Mouse (Mus musculus): ENCODE measurements at regions not wholly inside any gene's neighbourhood (a gene's known extent, or its start where the extent isn't known, plus 50 kb on each side); places are given as distances from the start of the nearest gene placed in this dataset.

GRCm38 (mm10) chr3:148429012-148429865 is 561.1 kb downstream of the Adgrl2 start:
- no peak overlapping the region for H3K4me3 ChIP-seq (ENCODE audit: low read depth, low read length)
- 56% methylated on average over 10 of the region's 10 CpGs for WGBS
- ATAC-seq (ENCODE audit: low read depth) = peak; percentile 68; the same call in 1 of the 2 replicates
- no peak overlapping the region for H3K9ac ChIP-seq (ENCODE audit: low read depth, low read length)
- no peak overlapping the region for H3K27ac ChIP-seq (replicated peaks; ENCODE audit: low read depth, low read length)
- no peaks in the 10 kb centered on the region for H3K27me3 ChIP-seq (replicated peaks; ENCODE audit: control insufficient read depth, insufficient read depth, low read length)
- H3K4me1 ChIP-seq (ENCODE audit: control insufficient read depth, insufficient read depth, low read length) = no peaks in the 10 kb centered on the region; the same call in 1 of the 2 replicates
- no peaks in the 10 kb centered on the region for H3K36me3 ChIP-seq (ENCODE audit: control insufficient read depth, insufficient read depth, low read length)
- no peaks in the 10 kb centered on the region for H3K9me3 ChIP-seq (ENCODE audit: control insufficient read depth, low read length)
- DNase-seq (ENCODE audit: low spot score) = peak; percentile 77
- no peak overlapping the region for H3K4me2 ChIP-seq (ENCODE audit: low read depth, low read length)

GRCm38 (mm10) chr3:148424089-148424488 is 566.3 kb downstream of the Adgrl2 start:
- Histone ChIP-seq H3K9me3 (ENCODE audit: control insufficient read depth, low read length) (no peaks in the 10 kb centered on the region), H3K36me3 (ENCODE audit: control insufficient read depth, insufficient read depth, low read length) (no peaks in the 10 kb centered on the region), H3K27me3 (replicated peaks; ENCODE audit: control insufficient read depth, insufficient read depth, low read length) (no peaks in the 10 kb centered on the region; the same call in 1 of the 2 replicates), H3K4me3 (ENCODE audit: low read depth, low read length) (no peak overlapping the region), H3K4me2 (ENCODE audit: low read depth, low read length) (no peak overlapping the region), H3K4me1 (ENCODE audit: control insufficient read depth, insufficient read depth, low read length) (no peaks in the 10 kb centered on the region), H3K9ac (ENCODE audit: low read depth, low read length) (no peak overlapping the region), H3K27ac (replicated peaks; ENCODE audit: low read depth, low read length) (no peak overlapping the region)
- 88% methylated on average over 4 of the region's 4 CpGs for WGBS
- no peak for ATAC-seq (ENCODE audit: low read depth)
- DNase-seq (ENCODE audit: low spot score) = no peak

DNA sequence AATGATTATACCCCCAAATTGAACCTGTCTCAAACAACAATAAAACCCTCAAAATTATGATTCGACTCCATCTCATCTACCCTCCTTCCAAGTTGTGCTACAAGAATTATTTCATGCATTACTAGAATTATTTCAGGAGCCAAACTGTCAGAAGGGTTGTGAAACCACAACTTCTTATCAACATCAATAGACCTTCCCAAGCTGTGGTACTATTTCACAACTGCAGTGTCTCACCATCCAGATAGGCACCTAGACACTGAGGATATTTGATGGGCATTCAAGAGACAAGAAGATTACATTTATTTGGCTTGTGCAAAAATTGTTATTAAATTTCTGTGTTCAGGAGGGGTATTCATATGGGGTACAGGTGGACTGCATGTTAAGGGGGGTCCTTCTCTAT is 567.0 kb downstream of the Adgrl2 start:
- no peaks in the 10 kb centered on the region for H3K9me3 ChIP-seq (ENCODE audit: control insufficient read depth, low read length)
- no peak overlapping the region for H3K27ac ChIP-seq (replicated peaks; ENCODE audit: low read depth, low read length)
- H3K9ac ChIP-seq (ENCODE audit: low read depth, low read length) = no peak overlapping the region
- 98% methylated on average over 1 of the region's 1 CpGs for WGBS
- H3K4me2 ChIP-seq (ENCODE audit: low read depth, low read length) = no peak overlapping the region
- no peak overlapping the region for H3K4me3 ChIP-seq (ENCODE audit: low read depth, low read length)
- no peaks in the 10 kb centered on the region for H3K36me3 ChIP-seq (ENCODE audit: control insufficient read depth, insufficient read depth, low read length)
- DNase-seq (ENCODE audit: low spot score) (no peak), ATAC-seq (ENCODE audit: low read depth) (no peak)
- no peaks in the 10 kb centered on the region; the same call in 1 of the 2 replicates for H3K27me3 ChIP-seq (replicated peaks; ENCODE audit: control insufficient read depth, insufficient read depth, low read length)
- no peaks in the 10 kb centered on the region for H3K4me1 ChIP-seq (ENCODE audit: control insufficient read depth, insufficient read depth, low read length)

GRCm38 (mm10) chr3:148422720-148423119 is 567.6 kb downstream of the Adgrl2 start:
- 47% methylated on average over 3 of the region's 3 CpGs for WGBS
- H3K9me3 ChIP-seq (ENCODE audit: control insufficient read depth, low read length) = no peaks in the 10 kb centered on the region
- no peaks in the 10 kb centered on the region; the same call in 1 of the 2 replicates for H3K27me3 ChIP-seq (replicated peaks; ENCODE audit: control insufficient read depth, insufficient read depth, low read length)
- no peaks in the 10 kb centered on the region for H3K36me3 ChIP-seq (ENCODE audit: control insufficient read depth, insufficient read depth, low read length)
- H3K4me1 ChIP-seq (ENCODE audit: control insufficient read depth, insufficient read depth, low read length) = no peaks in the 10 kb centered on the region
- H3K4me2 ChIP-seq (ENCODE audit: low read depth, low read length) = no peak overlapping the region
- no peak for DNase-seq (ENCODE audit: low spot score)
- no peak overlapping the region for H3K9ac ChIP-seq (ENCODE audit: low read depth, low read length)
- no peak for ATAC-seq (ENCODE audit: low read depth)
- H3K4me3 ChIP-seq (ENCODE audit: low read depth, low read length) = no peak overlapping the region
- H3K27ac ChIP-seq (replicated peaks; ENCODE audit: low read depth, low read length) = no peak overlapping the region

GRCm38 (mm10) chr3:148422205-148422604 is 568.1 kb downstream of the Adgrl2 start:
- Histone ChIP-seq H3K27ac (replicated peaks; ENCODE audit: low read depth, low read length) (no peak overlapping the region), H3K4me3 (ENCODE audit: low read depth, low read length) (no peak overlapping the region), H3K27me3 (replicated peaks; ENCODE audit: control insufficient read depth, insufficient read depth, low read length) (no peaks in the 10 kb centered on the region; the same call in 1 of the 2 replicates), H3K4me2 (ENCODE audit: low read depth, low read length) (no peak overlapping the region), H3K36me3 (ENCODE audit: control insufficient read depth, insufficient read depth, low read length) (no peaks in the 10 kb centered on the region), H3K9me3 (ENCODE audit: control insufficient read depth, low read length) (no peaks in the 10 kb centered on the region), H3K9ac (ENCODE audit: low read depth, low read length) (no peak overlapping the region), H3K4me1 (ENCODE audit: control insufficient read depth, insufficient read depth, low read length) (no peaks in the 10 kb centered on the region)
- no peak for ATAC-seq (ENCODE audit: low read depth)
- DNase-seq (ENCODE audit: low spot score) = no peak
- 47% methylated on average over 2 of the region's 2 CpGs for WGBS

DNA sequence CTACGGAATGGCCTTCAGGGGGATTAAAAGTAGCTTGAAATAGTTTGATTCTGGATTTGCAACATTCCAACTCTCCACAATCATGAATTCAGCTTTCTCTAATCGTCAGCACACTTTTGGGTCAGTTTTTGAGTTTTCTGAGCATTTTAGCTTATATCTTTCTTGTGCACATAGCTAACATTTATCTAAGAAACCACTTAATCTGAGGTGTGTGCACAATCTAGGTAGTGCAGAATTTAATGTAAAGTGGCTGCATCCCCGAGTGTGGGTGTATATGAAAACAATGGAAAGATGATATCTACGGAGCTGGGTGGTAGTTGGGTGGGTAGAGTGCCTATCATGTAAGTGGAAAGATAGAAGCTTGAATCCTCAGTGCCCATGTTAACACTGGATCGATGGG is 570.1 kb downstream of the Adgrl2 start:
- ATAC-seq (ENCODE audit: low read depth) (no peak), DNase-seq (ENCODE audit: low spot score) (no peak)
- Histone ChIP-seq H3K36me3 (ENCODE audit: control insufficient read depth, insufficient read depth, low read length) (no peaks in the 10 kb centered on the region), H3K9ac (ENCODE audit: low read depth, low read length) (no peak overlapping the region), H3K9me3 (ENCODE audit: control insufficient read depth, low read length) (no peaks in the 10 kb centered on the region), H3K4me1 (ENCODE audit: control insufficient read depth, insufficient read depth, low read length) (no peaks in the 10 kb centered on the region), H3K4me2 (ENCODE audit: low read depth, low read length) (no peak overlapping the region), H3K27ac (replicated peaks; ENCODE audit: low read depth, low read length) (no peak overlapping the region), H3K27me3 (replicated peaks; ENCODE audit: control insufficient read depth, insufficient read depth, low read length) (no peaks in the 10 kb centered on the region; the same call in 1 of the 2 replicates), H3K4me3 (ENCODE audit: low read depth, low read length) (no peak overlapping the region)
- 91% methylated on average over 5 of the region's 5 CpGs for WGBS

GRCm38 (mm10) chr3:148419462-148420074 is 570.8 kb downstream of the Adgrl2 start:
- 85% methylated on average over 2 of the region's 2 CpGs for WGBS
- H3K27ac ChIP-seq (replicated peaks; ENCODE audit: low read depth, low read length) = no peak overlapping the region
- ATAC-seq (ENCODE audit: low read depth) (no peak), DNase-seq (ENCODE audit: low spot score) (no peak)
- no peaks in the 10 kb centered on the region for H3K4me1 ChIP-seq (ENCODE audit: control insufficient read depth, insufficient read depth, low read length)
- no peaks in the 10 kb centered on the region; the same call in 1 of the 2 replicates for H3K27me3 ChIP-seq (replicated peaks; ENCODE audit: control insufficient read depth, insufficient read depth, low read length)
- no peaks in the 10 kb centered on the region for H3K36me3 ChIP-seq (ENCODE audit: control insufficient read depth, insufficient read depth, low read length)
- no peak overlapping the region for H3K4me2 ChIP-seq (ENCODE audit: low read depth, low read length)
- no peak overlapping the region for H3K4me3 ChIP-seq (ENCODE audit: low read depth, low read length)
- H3K9me3 ChIP-seq (ENCODE audit: control insufficient read depth, low read length) = no peaks in the 10 kb centered on the region
- no peak overlapping the region for H3K9ac ChIP-seq (ENCODE audit: low read depth, low read length)

GRCm38 (mm10) chr3:148418067-148418466 is 572.3 kb downstream of the Adgrl2 start:
- peak; percentile 72; the same call in 1 of the 2 replicates for ATAC-seq (ENCODE audit: low read depth)
- WGBS = 11% methylated on average over 6 of the region's 6 CpGs

More at GRCm38 (mm10) chr3:148418067-148418466, 572.3 kb downstream of the Adgrl2 start:
- H3K27ac ChIP-seq (replicated peaks; ENCODE audit: low read depth, low read length) = no peak overlapping the region
- no peaks in the 10 kb centered on the region for H3K4me1 ChIP-seq (ENCODE audit: control insufficient read depth, insufficient read depth, low read length)
- H3K4me3 ChIP-seq (ENCODE audit: low read depth, low read length) = no peak overlapping the region
- DNase-seq (ENCODE audit: low spot score) = peak; percentile 47
- no peak overlapping the region for H3K9ac ChIP-seq (ENCODE audit: low read depth, low read length)
- H3K4me2 ChIP-seq (ENCODE audit: low read depth, low read length) = no peak overlapping the region
- no peaks in the 10 kb centered on the region; the same call in 1 of the 2 replicates for H3K27me3 ChIP-seq (replicated peaks; ENCODE audit: control insufficient read depth, insufficient read depth, low read length)
- H3K36me3 ChIP-seq (ENCODE audit: control insufficient read depth, insufficient read depth, low read length) = no peaks in the 10 kb centered on the region
- no peaks in the 10 kb centered on the region for H3K9me3 ChIP-seq (ENCODE audit: control insufficient read depth, low read length)

Measured in embryonic facial prominence, embryonic 14.5 days (tissue).